Mouse (Mus musculus) kidney, adult 2 months (tissue): Measurements from ENCODE around the gene Slc22a4. TPM values are rescaled to one million over a fixed set of nuclear protein-coding genes. Genes with fewer than 3 reads are reported as not detected.
"Not testable (repeated sequence)": the region's sequence is repeated elsewhere in the genome, so short reads cannot be mapped to it uniquely, and the experiment has no call there.

Experiments
- DNase-seq: peaks from one replicate; pipeline ENCODE4 v3.0.0; 2021
- H3K27ac ChIP-seq: fragments of 200-500 bp; 2 replicates; pipeline ENCODE4 v1.5.1; 2012; ENCODE audit warnings: low read depth, low read length, control low read depth, inconsistent platforms; ENCODE audit not compliant: insufficient read depth
- H3K27me3 ChIP-seq: fragments of 200-500 bp; replicated peaks from 2 replicates; pipeline ENCODE4 v1.6.1; 2012; ENCODE audit warnings: mild to moderate bottlenecking, moderate library complexity, low read length, inconsistent platforms; ENCODE audit not compliant: control insufficient read depth, insufficient read depth
- H3K36me3 ChIP-seq: fragments of 200-500 bp; 2 replicates; pipeline ENCODE4 v1.6.1; 2012; ENCODE audit warnings: mild to moderate bottlenecking, moderate library complexity, low read length, inconsistent platforms; ENCODE audit not compliant: control insufficient read depth, insufficient read depth
- H3K4me1 ChIP-seq: fragments of 200-500 bp; 2 replicates; pipeline ENCODE4 v1.6.1; 2011; ENCODE audit warnings: low read length; ENCODE audit not compliant: control insufficient read depth, insufficient read depth
- H3K4me3 ChIP-seq: fragments of 200-500 bp; 2 replicates; pipeline ENCODE4 v1.5.1; 2011; ENCODE audit warnings: mild to moderate bottlenecking, low read depth, low read length, control low read depth; ENCODE audit not compliant: insufficient read depth
- CTCF ChIP-seq: fragments of 200-500 bp; conservative IDR thresholded peaks from 2 replicates; pipeline ENCODE4 v1.5.1; 2011; ENCODE audit warnings: low read depth, mild to moderate bottlenecking, control low read depth, low read length, moderate library complexity, mixed read lengths; ENCODE audit not compliant: insufficient read depth, insufficient read length
- POLR2A ChIP-seq: fragments of 200-500 bp; IDR thresholded peaks from one replicate; pipeline ENCODE4 v1.6.1; 2011; ENCODE audit warnings: low read depth, low read length, control low read depth
- WGBS: fragments of 180-500 bp; shearing (Covaris S2); methylation state at CpG from one replicate; pipeline ENCODE4 v1.1.7; 2018; 5-methylcytosine and 5-hydroxymethylcytosine counted together
- polyA plus RNA-seq: library from polyadenylated mRNA; depleted of rRNA; stranded (reverse); fragments of >200 nt; gene quantifications from 2 replicates; pipeline ENCODE4 v1.2.3, GENCODE M21; 2012

Slc22a4 gene
- polyA plus RNA-seq, 1 experiment = 46.7 TPM

DNA sequence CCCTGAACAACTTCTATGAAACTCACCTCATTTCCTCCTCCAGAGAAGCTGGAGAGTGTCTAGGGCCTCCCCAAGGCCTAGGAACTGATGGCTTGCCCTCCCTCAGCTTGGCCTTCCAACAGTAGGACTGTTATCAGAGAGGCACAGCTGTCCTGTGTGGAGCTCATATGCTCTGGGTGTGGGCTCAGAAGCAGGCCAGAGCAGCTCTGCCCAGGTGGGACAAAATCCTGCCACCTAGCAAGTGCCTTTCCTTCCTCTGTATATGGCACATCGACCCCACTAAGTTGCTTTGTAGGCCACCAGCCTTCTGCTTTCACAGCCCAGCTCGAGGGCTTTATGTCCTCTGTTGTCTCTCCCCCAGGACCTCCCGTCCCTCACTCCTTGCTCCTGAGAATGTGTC is 23.2 kb downstream of the Slc22a4 start:
- Histone ChIP-seq H3K4me1 (peaks cover 43% of the 10 kb centered on the region), H3K36me3 (no peaks in the 10 kb centered on the region), H3K27ac (peak overlapping the region; percentile 88), H3K4me3 (no peak overlapping the region), H3K27me3 (no peaks in the 10 kb centered on the region)
- WGBS = 85% methylated on average over 3 of the region's 3 CpGs
- TF ChIP-seq CTCF (no peak), POLR2A (no peak)
- no peak for DNase-seq

DNA sequence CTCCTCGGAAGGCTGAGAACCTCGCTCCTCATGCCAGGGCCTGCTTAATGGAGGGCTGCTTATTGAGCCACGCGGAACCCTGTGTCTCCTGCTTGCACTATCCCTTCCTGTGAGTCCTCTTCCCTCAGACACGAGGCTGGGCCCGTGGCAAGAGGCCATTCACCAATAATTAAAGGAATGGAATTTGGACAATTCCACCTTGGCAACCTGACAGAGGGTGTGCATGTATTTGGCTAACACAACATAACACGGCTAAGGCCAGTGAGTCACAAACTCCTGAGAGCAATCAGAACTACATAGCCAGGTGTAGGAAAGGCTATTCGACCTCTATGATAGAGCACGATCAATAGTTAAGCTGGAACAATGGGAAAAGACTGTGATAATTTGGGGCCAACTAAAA is 23.7 kb downstream of the Slc22a4 start:
- Histone ChIP-seq H3K4me3 (no peak overlapping the region), H3K4me1 (peaks cover 40% of the 10 kb centered on the region), H3K27ac (peak overlapping the region; percentile 98), H3K27me3 (no peaks in the 10 kb centered on the region), H3K36me3 (no peaks in the 10 kb centered on the region)
- 32% methylated on average over 9 of the region's 9 CpGs for WGBS
- TF ChIP-seq POLR2A (no peak), CTCF (no peak)
- peak; percentile 98 for DNase-seq

DNA sequence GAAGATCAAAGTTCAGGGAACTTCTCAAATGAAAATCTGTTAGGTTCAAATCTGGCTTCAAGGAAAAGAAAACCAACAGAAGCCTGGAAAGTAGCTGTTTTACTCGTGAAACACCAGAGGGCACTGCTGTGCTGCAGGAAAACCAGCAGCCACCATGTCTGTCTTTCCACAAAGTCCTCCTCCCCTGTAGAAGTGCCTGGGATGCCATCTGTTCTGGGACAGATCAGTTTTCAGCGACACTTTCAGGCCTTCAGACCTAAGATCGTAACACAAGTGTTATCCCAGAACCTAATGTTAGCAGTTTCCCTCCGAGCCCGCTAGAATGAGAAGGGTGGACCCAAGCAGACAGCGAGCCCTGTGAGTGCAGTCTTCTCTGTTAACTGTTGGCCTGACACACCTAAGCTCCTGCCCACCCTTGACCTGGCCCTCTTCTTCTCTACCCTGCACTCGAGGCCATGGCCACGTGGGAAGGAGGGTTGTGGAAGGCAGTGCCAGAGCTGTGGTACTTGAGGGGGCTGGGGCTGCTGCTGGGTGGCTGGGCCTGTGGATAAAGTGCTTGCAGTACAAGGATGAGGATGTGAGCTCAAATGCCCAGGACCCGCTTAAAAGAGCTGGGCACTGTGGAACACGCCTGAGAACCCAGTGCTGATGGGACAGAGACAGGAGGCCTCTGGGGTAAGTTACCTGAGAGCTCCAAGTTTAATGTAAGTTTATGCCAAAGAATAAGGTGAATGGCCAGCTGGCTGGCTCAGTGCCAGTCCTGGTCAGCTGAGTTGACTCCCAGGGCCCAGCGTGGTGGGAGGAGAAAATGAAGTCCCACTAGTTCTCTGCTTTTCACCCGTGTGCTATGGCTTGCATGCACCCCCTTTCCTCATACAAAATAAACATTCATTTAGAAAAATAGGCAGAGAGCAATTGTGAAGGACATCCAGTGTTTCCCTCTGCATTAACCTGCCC is 24.9 kb downstream of the Slc22a4 start:
- TF ChIP-seq CTCF = peak; percentile 90
- DNase-seq = peak; percentile 81

DNA sequence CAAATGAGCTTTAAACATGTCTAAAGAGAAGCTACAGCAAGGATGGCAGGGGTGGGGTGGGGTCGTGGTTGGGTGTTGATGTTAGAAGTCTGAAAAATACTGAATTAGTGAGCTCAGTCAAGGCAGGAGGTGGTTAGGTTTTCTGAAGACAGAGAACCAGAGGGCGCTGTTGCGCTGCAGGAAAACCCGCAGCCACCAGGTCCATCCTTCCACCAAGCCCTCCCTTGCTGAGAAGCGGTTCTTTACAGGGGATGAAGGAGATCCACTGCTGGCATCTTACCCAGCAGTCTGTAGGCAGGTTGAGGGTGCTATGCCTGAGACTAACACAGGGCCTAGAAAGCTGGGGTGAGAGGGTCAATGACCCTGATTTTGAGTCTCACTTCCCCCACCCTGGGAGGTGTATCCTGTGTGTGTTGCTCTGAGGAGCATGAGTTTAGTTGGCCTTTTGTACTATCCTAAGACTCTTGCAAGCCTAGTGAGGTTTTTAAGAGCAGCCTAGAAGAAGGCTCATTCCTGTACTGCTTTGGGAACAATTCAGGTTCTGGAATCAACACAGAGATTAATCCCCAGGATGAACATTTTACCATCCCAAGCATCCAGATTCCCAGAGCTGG is 25.6 kb downstream of the Slc22a4 start:
- 1% methylated on average over 5 of the region's 5 CpGs for WGBS
- no peak for TF ChIP-seq POLR2A
- TF ChIP-seq CTCF = peak; percentile 82
- DNase-seq = peak; percentile 73
- Histone ChIP-seq H3K27ac (peak overlapping the region; percentile 6; the same call in 1 of the 2 replicates), H3K4me3 (no peak overlapping the region), H3K4me1 (peaks cover 27% of the 10 kb centered on the region), H3K36me3 (no peaks in the 10 kb centered on the region), H3K27me3 (no peaks in the 10 kb centered on the region)

More for the DNA sequence above, 24.9 kb downstream of the Slc22a4 start:
- Histone ChIP-seq H3K27ac (peak overlapping the region; percentile 98), H3K4me1 (peaks cover 33% of the 10 kb centered on the region)
- not testable (repeated sequence) for H3K36me3 ChIP-seq, H3K4me3 ChIP-seq, H3K27me3 ChIP-seq
- 24% methylated on average over 12 of the region's 12 CpGs for WGBS

DNA sequence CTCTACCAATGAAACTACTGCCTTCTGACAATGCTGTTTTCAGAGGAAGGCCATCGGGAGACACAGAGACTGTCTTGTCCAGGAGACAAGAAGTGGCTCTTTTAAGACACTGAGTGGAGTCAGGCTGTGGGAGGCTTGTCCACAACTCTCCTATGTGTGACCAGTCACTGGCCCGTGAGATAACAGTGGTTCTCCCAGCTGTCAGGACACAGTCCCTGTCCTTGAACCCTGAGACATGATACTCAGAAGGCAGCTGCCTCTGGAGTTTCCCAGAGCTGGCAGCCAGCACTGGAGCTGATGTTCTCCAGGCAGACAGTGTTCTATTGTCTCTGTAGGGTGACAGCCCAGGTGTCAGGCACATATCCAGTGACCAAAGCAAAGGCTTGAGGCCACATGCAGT is 30.2 kb downstream of the Slc22a4 start:
- Histone ChIP-seq H3K36me3 (peaks cover 1% of the 10 kb centered on the region; the same call in 1 of the 2 replicates), H3K4me1 (no peaks in the 10 kb centered on the region; the same call in 1 of the 2 replicates), H3K27me3 (no peaks in the 10 kb centered on the region), H3K4me3 (no peak overlapping the region), H3K27ac (no peak overlapping the region)
- TF ChIP-seq POLR2A (no peak), CTCF (no peak)
- no peak for DNase-seq
- WGBS = 74% methylated on average over 2 of the region's 2 CpGs

DNA sequence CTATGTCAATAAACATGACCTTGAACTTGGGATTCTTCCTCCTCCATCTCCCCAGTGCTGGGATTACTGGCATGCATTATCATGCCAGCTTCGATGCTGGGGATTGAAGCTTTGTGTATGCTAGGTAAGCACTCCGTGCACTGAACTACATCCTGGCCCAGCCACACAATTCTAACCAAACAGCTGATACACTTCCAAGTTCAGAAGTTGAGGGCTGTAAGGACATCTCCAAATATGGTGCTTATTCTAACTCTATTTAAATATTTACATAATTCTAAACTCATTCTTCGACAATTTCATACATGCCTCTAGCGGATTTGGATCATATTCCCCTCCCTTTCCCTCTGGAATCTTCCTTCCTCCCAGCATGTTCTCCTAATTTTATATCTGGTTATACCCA is 35.6 kb downstream of the Slc22a4 start:
- WGBS = 81% methylated on average over 4 of the region's 4 CpGs
- H3K4me1 ChIP-seq = no peaks in the 10 kb centered on the region
- TF ChIP-seq CTCF (no peak), POLR2A (no peak)
- H3K27ac ChIP-seq = no peak overlapping the region
- peaks cover 3% of the 10 kb centered on the region for H3K36me3 ChIP-seq
- no peak overlapping the region for H3K4me3 ChIP-seq
- no peaks in the 10 kb centered on the region for H3K27me3 ChIP-seq
- DNase-seq = no peak

DNA sequence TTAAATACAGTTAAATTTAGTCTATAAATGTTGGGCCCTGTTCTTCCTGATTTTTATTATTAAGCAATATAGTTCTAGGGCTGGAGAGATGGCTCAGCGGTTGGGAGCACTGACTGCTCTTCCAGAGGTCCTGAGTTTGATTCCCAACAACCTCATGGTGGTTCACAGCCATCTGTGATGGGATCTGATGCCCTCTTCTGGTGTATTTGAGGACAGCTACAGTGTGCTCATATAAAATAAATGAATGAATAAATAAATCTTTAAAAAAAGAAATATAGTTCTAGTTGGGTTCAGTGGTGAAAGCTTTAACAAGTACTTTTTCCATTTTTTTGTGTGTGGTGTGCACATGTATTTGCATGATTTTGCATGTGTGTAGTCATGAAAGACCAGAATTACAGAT is 38.7 kb downstream of the Slc22a4 start:
- TF ChIP-seq POLR2A = no peak
- TF ChIP-seq CTCF = no peak
- 65% methylated on average over 1 of the region's 1 CpGs for WGBS

More for the DNA sequence above, 38.7 kb downstream of the Slc22a4 start:
- H3K36me3 ChIP-seq = peaks cover 2% of the 10 kb centered on the region
- no peaks in the 10 kb centered on the region for H3K27me3 ChIP-seq
- H3K27ac ChIP-seq = no peak overlapping the region
- H3K4me3 ChIP-seq = no peak overlapping the region
- H3K4me1 ChIP-seq = no peaks in the 10 kb centered on the region
- DNase-seq = no peak
